Mouse (Mus musculus): Measurements from ENCODE around the gene Tubg2.

DNA sequence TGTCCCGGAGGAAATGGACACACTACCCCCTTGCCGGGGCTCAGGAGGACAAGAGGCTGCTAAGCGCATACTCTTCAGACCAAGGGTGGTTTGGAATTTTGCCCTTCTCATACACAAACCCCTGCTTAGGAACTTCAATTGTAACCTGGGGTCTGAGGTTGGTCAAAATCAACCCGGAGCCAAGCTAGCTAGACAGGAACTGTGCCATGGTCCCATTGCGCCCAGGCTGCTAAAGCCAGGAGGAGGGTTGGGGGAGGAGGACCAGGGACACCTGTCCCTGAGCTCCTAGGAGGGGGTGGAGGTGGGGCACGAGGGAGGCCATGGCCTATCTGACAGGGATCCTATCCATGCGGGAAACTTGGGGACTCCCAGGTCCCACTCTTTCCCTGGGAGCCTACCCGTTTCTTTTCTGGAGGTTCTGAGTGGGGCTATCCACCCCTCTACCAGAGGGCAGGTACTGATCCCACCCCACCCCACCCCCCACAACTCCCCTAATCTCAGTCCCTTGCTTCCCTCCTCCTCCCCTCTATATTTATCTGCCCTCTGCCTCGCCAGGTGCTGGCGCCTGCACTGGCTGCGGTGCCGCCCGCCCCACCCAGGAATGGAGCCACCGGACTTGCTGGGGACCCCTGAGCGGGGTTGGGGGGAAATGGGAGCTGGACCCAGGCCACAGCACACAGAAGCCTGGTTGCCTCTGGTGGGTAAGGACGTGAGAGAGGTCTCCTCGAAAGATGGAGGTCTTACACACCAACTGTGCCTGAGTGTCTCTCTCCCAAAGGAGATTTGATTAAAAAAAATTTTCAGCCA, 13.8 kb downstream of the Tubg2 start:
- TF ChIP-seq CTCF (IDR thresholded peaks at IDR 0.05; ENCODE audit: extremely low read depth, insufficient read length, insufficient replicate concordance, low read depth, low read length) (no peak), POLR2A (IDR thresholded peaks at IDR 0.05; ENCODE audit: low read depth, low read length) (no peak)
